ENCODE assay signal across 13 mouse cellular contexts in the genomic region with DNA sequence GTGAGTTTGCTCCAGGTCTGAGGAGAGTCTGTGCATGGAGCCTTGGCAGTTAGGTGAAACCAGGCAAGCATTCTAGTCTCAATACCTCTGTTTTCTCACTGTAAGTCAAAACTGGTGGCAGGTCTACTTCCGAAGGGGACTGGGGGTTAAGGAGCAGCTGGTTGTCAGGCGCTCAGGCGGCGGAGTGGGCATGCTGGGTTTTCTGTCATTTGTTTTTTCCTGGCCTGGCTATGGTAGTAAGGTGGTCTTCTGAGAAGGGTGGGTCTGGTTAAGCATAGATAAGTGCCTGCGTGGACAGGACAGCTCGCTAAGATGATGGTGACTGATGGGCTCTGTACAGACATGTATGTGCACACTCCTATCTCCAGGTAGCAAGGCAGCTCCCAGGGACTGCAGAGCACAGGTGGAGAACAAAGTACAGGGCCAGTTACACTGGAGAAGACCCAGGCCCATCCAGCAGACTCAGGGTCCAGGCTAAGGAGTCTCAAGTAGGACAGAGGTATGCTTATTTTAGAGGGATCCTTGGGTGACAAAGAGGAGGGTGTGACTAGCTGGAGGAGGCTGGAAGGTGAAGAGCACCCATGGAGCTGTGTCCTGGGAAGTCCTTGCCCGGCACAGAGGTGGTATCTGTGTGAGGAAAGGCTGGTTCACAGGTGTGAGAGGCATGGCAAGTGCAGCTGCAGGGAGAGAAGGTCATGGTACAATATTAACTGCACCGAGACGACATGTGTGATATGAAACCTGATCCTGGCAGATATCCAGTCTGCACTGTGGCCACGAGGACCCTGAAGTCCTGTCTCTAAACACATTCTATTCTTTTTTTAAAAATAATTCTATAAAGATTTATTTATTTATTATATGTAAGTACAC. TPM values are rescaled to one million over a fixed set of nuclear protein-coding genes. Genes with fewer than 3 reads are reported as not detected.
DNase-seq lines count a peak whose midpoint lies in the region; ATAC-seq and TF ChIP-seq lines count a peak whose summit lies in the region.
"Had no signal": no experiment of that assay in that cellular context is flagged by ENCODE, and none has a peak within 500 bp of the region (broad histone marks: within the 10 kb centered on the region; RNA-seq: fewer than 3 reads in every experiment).

No protein-coding gene starts in this region.

- peak overlapping the region; percentile 78 for H3K27ac ChIP-seq in heart, adult 2 months
- H3K27ac ChIP-seq in lung, embryonic 15.5 days = peak overlapping the region; percentile 60; the same call in 1 of the 2 replicates
- peak overlapping the region; percentile 67 for H3K27ac ChIP-seq in intestine, embryonic 16.5 days (ENCODE audit: low read length)
- H3K27ac ChIP-seq: embryonic facial prominence, embryonic 12.5 days; forebrain, embryonic 15.5 days; neural tube, embryonic 13.5 days had no signal

- no peaks in the 10 kb centered on the region for H3K79me2 ChIP-seq in heart, adult 2 months (replicated peaks; ENCODE audit: control insufficient read depth, insufficient read depth, low read length)

- ATAC-seq in lung, embryonic 15.5 days (ENCODE audit: borderline replicate concordance, extremely low read depth, low FRiP score, low TSS enrichment) = no peak
- peak; percentile 63 for ATAC-seq in intestine, embryonic 16.5 days
- ATAC-seq: forebrain, embryonic 15.5 days had no signal

- no peak overlapping the region for H3K4me3 ChIP-seq in heart, adult 2 months
- no peak overlapping the region for H3K4me3 ChIP-seq in lung, embryonic 15.5 days
- H3K4me3 ChIP-seq in intestine, embryonic 16.5 days (ENCODE audit: low read length) = no peak overlapping the region
- H3K4me3 ChIP-seq: embryonic facial prominence, embryonic 12.5 days; forebrain, embryonic 15.5 days; neural tube, embryonic 13.5 days had no signal

- H3K9ac ChIP-seq in heart, adult 2 months (ENCODE audit: low read depth, low read length) = no peak overlapping the region
- no peak overlapping the region for H3K9ac ChIP-seq in lung, embryonic 15.5 days
- H3K9ac ChIP-seq in intestine, embryonic 16.5 days (ENCODE audit: low read depth, low read length) = no peak overlapping the region
- H3K9ac ChIP-seq: embryonic facial prominence, embryonic 12.5 days; forebrain, embryonic 15.5 days; neural tube, embryonic 13.5 days had no signal

- TF ChIP-seq CTCF in heart, adult 2 months (IDR thresholded peaks at IDR 0.05) = no peak

- H3K27me3 ChIP-seq in heart, adult 2 months (ENCODE audit: control insufficient read depth, insufficient read depth, low read length) = no peaks in the 10 kb centered on the region
- no peaks in the 10 kb centered on the region for H3K27me3 ChIP-seq in lung, embryonic 15.5 days
- H3K27me3 ChIP-seq in intestine, embryonic 16.5 days (replicated peaks; ENCODE audit: control insufficient read depth, insufficient read depth, low read length) = no peaks in the 10 kb centered on the region
- H3K27me3 ChIP-seq: embryonic facial prominence, embryonic 12.5 days; forebrain, embryonic 15.5 days; neural tube, embryonic 13.5 days had no signal

- peak in 1 of 2 experiments; percentile 15 for DNase-seq in heart, adult 2 months
- DNase-seq in heart, adult 8-10 months (ENCODE audit: low spot score) = no peak
- DNase-seq in lung, adult 18-20 months = no peak
- DNase-seq in thymus, postnatal 14 days = peak; percentile 60
- no peak for DNase-seq in MN1 (ENCODE audit: low spot score)
- no peak for DNase-seq in left cerebral cortex, postnatal 4 days
- DNase-seq: cerebellum, adult 9-10 months; midbrain, embryonic 14.5 days had no signal

- peaks cover 10% of the 10 kb centered on the region for H3K4me1 ChIP-seq in heart, adult 2 months (ENCODE audit: control insufficient read depth, insufficient read depth, low read length)
- peaks cover 8% of the 10 kb centered on the region; the same call in 1 of the 2 replicates for H3K4me1 ChIP-seq in lung, embryonic 15.5 days
- H3K4me1 ChIP-seq in intestine, embryonic 16.5 days (ENCODE audit: control insufficient read depth, insufficient read depth, low read length) = peaks cover 33% of the 10 kb centered on the region
- H3K4me1 ChIP-seq: embryonic facial prominence, embryonic 12.5 days; forebrain, embryonic 15.5 days; neural tube, embryonic 13.5 days had no signal

- 78% methylated on average over 10 of the region's 10 CpGs for WGBS in heart, adult 2 months
- 59% methylated on average over 10 of the region's 10 CpGs for WGBS in lung, embryonic 15.5 days
- 59% methylated on average over 10 of the region's 10 CpGs for WGBS in intestine, embryonic 16.5 days

- H3K4me2 ChIP-seq in lung, embryonic 15.5 days = no peak overlapping the region
- no peak overlapping the region for H3K4me2 ChIP-seq in intestine, embryonic 16.5 days (ENCODE audit: low read depth, low read length)
- H3K4me2 ChIP-seq: embryonic facial prominence, embryonic 12.5 days; forebrain, embryonic 15.5 days; neural tube, embryonic 13.5 days had no signal

- intact Hi-C loops in heart, adult 2 months (cut with DNase I) = loop anchor here (5.0 kb wide), 1 partner anchor 37 kb away; no protein-coding TSS in a partner anchor
- intact Hi-C loops in left cerebral cortex, postnatal 4 days (cut with DNase I) = no loop called here

- no peak for TF ChIP-seq POLR2A in heart, adult 2 months (IDR thresholded peaks at IDR 0.05; ENCODE audit: insufficient read depth, low read depth, low read length)

- H3K9me3 ChIP-seq in lung, embryonic 15.5 days = no peaks in the 10 kb centered on the region
- H3K9me3 ChIP-seq in intestine, embryonic 16.5 days (ENCODE audit: control insufficient read depth, low read length) = no peaks in the 10 kb centered on the region
- H3K9me3 ChIP-seq: embryonic facial prominence, embryonic 12.5 days; forebrain, embryonic 15.5 days; neural tube, embryonic 13.5 days had no signal

- no peaks in the 10 kb centered on the region for H3K36me3 ChIP-seq in heart, adult 2 months (ENCODE audit: control insufficient read depth, insufficient read depth, low read length)
- H3K36me3 ChIP-seq in lung, embryonic 15.5 days = no peaks in the 10 kb centered on the region
- no peaks in the 10 kb centered on the region for H3K36me3 ChIP-seq in intestine, embryonic 16.5 days (ENCODE audit: control insufficient read depth, insufficient read depth, low read length)
- H3K36me3 ChIP-seq: embryonic facial prominence, embryonic 12.5 days; forebrain, embryonic 15.5 days; neural tube, embryonic 13.5 days had no signal

- TF ChIP-seq EP300 in heart, adult 2 months (IDR thresholded peaks at IDR 0.05; ENCODE audit: insufficient read depth, low read depth, low read length) = no peak

RNA-seq across cellular contexts. Expression of gene Lgals9, which starts 19.3 kb away (rescaled TPM):
- 10 to 100 TPM; 20.7 to 23.1 TPM for total RNA-seq in heart, adult 2 months (2021)
- polyA plus RNA-seq in heart, adult 2 months (2012; rRNA removed) = 49.5 and 93.4 TPM in 2 replicates
- total RNA-seq in heart, adult 8-10 months (2022) = 10 to 100 TPM; 15.9 to 19.3 (median 17.1) TPM
- 42.9 and 52.8 TPM in 2 replicates for polyA plus RNA-seq in lung, embryonic 15.5 days (2015; fragmentation: Nextera tagmentation; extraction: Ambion mirVana)
- polyA plus RNA-seq in intestine, embryonic 16.5 days (2015; fragmentation: Nextera tagmentation; extraction: Ambion mirVana) = 96.1 and 111 TPM in 2 replicates
- total RNA-seq in left cerebral cortex, postnatal 4 days (2021) = 1 to 10 TPM; 4.1 to 5.2 TPM
